Mouse (Mus musculus) small intestine, adult 2 months (tissue): ENCODE data around the gene Wwp2. TPM values are rescaled to one million over a fixed set of nuclear protein-coding genes. Genes with fewer than 3 reads are reported as not detected.
A peak's percentile ranks its signal among the peaks of the same experiment; 100 is the strongest.

Experiments used
- H3K27ac ChIP-seq: fragments of 200-500 bp; 2 replicates; pipeline ENCODE4 v1.5.1; 2012; ENCODE audit warnings: low read depth, low read length, control low read depth, inconsistent platforms; ENCODE audit not compliant: insufficient read depth
- H3K27me3 ChIP-seq: fragments of 200-500 bp; 2 replicates; pipeline ENCODE4 v1.6.1; 2012; ENCODE audit warnings: mild to moderate bottlenecking, moderate library complexity, low read length, inconsistent platforms; ENCODE audit not compliant: control insufficient read depth, insufficient read depth
- H3K36me3 ChIP-seq: fragments of 200-500 bp; 2 replicates; pipeline ENCODE4 v1.6.1; 2012; ENCODE audit warnings: mild to moderate bottlenecking, low read length, control low read depth, inconsistent platforms; ENCODE audit not compliant: control insufficient read depth, insufficient read depth
- H3K4me1 ChIP-seq: fragments of 200-500 bp; 2 replicates; pipeline ENCODE4 v1.6.1; 2012; ENCODE audit warnings: low read length, inconsistent platforms, mixed read lengths; ENCODE audit not compliant: control insufficient read depth, insufficient read depth, insufficient read length
- H3K4me3 ChIP-seq: fragments of 200-500 bp; 2 replicates; pipeline ENCODE4 v1.5.1; 2012; ENCODE audit warnings: low read depth, mild to moderate bottlenecking, control low read depth, inconsistent platforms, low read length, moderate library complexity
- CTCF ChIP-seq: fragments of 200-500 bp; IDR thresholded peaks from 2 replicates; pipeline ENCODE4 v1.5.1; 2012; ENCODE audit warnings: low read depth, mild to moderate bottlenecking, control low read depth, inconsistent platforms, low read length, moderate library complexity, mixed read lengths; ENCODE audit not compliant: insufficient replicate concordance, insufficient read length; ENCODE audit errors: extremely low read depth
- POLR2A ChIP-seq: fragments of 200-500 bp; IDR thresholded peaks from 2 replicates; pipeline ENCODE4 v1.6.1; 2012; ENCODE audit warnings: low read depth, mild to moderate bottlenecking, control low read depth, inconsistent platforms, low read length, moderate library complexity
- WGBS: fragments of 180-500 bp; shearing (Covaris S2); methylation state at CpG from one replicate; pipeline ENCODE4 v1.1.7; 2018; 5-methylcytosine and 5-hydroxymethylcytosine counted together
- polyA plus RNA-seq: library from polyadenylated mRNA; depleted of rRNA; stranded (reverse); fragments of >200 nt; gene quantifications from 2 replicates; pipeline ENCODE4 v1.2.3, GENCODE M21; 2012

Wwp2 gene
- polyA plus RNA-seq, 1 experiment = 56.9 TPM

- peaks cover 59% of the 10 kb centered on the region for H3K36me3 ChIP-seq
- H3K4me3 ChIP-seq = no peak overlapping the region
- no peak for TF ChIP-seq POLR2A
- TF ChIP-seq CTCF = no peak
- H3K27ac ChIP-seq = no peak overlapping the region
- H3K27me3 ChIP-seq = no peaks in the 10 kb centered on the region
- 64% methylated on average over 6 of the region's 6 CpGs for WGBS
- no peaks in the 10 kb centered on the region for H3K4me1 ChIP-seq
These were observed 116.1 kb downstream of the Wwp2 start for GRCm38 (mm10) chr8:107552234-107552633.

DNA sequence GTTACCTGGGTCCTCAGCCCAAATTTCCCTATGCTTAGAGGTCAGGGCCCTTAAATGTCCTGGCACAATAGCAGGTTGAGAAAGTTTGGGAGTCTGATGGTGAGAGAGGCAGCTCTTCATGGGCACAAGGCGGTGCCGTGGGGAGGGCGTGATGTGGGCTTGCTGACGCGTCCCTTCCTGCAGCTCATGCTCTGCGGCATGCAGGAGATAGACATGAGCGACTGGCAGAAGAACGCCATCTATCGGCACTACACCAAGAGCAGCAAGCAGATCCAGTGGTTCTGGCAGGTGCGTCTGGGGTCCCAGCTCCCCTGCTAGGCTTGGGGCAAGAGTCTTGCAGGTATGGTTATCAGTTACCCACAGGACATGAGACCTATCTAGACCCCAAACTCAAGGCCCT, 119.1 kb downstream of the Wwp2 start:
- peaks cover 52% of the 10 kb centered on the region for H3K36me3 ChIP-seq
- TF ChIP-seq POLR2A (no peak), CTCF (no peak)
- H3K4me1 ChIP-seq = no peaks in the 10 kb centered on the region
- no peak overlapping the region for H3K4me3 ChIP-seq
- no peaks in the 10 kb centered on the region for H3K27me3 ChIP-seq
- WGBS = 96% methylated on average over 10 of the region's 10 CpGs
- H3K27ac ChIP-seq = no peak overlapping the region

DNA sequence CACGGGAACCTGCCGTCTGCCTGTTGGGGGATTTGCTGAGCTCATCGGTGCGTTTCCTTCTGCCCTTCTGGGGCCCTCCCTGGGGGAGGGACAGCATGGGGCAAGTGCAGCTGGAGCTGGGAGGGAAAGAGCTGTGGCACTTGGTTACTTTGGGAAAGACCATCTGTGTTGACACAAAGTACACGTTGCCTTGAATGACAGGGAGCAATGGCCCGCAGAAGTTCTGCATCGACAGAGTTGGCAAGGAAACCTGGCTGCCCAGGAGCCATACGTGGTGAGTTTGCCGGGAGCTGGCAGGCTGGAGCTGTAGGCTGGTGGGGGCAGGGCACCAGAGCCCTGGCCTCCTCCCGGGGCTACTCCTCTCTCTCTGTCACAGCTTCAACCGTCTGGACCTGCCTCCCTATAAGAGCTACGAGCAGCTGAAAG, 120.4 kb downstream of the Wwp2 start:
- TF ChIP-seq POLR2A = no peak
- no peak for TF ChIP-seq CTCF
- Histone ChIP-seq H3K4me3 (no peak overlapping the region), H3K27me3 (no peaks in the 10 kb centered on the region), H3K36me3 (peaks cover 46% of the 10 kb centered on the region), H3K27ac (no peak overlapping the region), H3K4me1 (no peaks in the 10 kb centered on the region)
- 52% methylated on average over 12 of the region's 12 CpGs for WGBS

- Histone ChIP-seq H3K4me1 (no peaks in the 10 kb centered on the region), H3K36me3 (peaks cover 23% of the 10 kb centered on the region), H3K27ac (no peak overlapping the region), H3K4me3 (no peak overlapping the region), H3K27me3 (no peaks in the 10 kb centered on the region)
- TF ChIP-seq POLR2A (no peak), CTCF (no peak)
- 58% methylated on average over 16 of the region's 16 CpGs for WGBS
These were observed 124.8 kb downstream of the Wwp2 start for GRCm38 (mm10) chr8:107560820-107561536.

- H3K4me1 ChIP-seq = no peaks in the 10 kb centered on the region
- WGBS = 67% methylated on average over 9 of the region's 9 CpGs
- H3K4me3 ChIP-seq = no peak overlapping the region
- TF ChIP-seq CTCF = no peak
- no peak for TF ChIP-seq POLR2A
- H3K27ac ChIP-seq = no peak overlapping the region
- H3K36me3 ChIP-seq = peaks cover 12% of the 10 kb centered on the region
- H3K27me3 ChIP-seq = no peaks in the 10 kb centered on the region
These were observed 126.0 kb downstream of the Wwp2 start for GRCm38 (mm10) chr8:107562164-107562563.

GRCm38 (mm10) chr8:107571046-107571445, 134.9 kb downstream of the Wwp2 start:
- Histone ChIP-seq H3K36me3 (no peaks in the 10 kb centered on the region), H3K27ac (no peak overlapping the region), H3K4me3 (no peak overlapping the region), H3K4me1 (no peaks in the 10 kb centered on the region), H3K27me3 (no peaks in the 10 kb centered on the region)
- WGBS = 70% methylated on average over 2 of the region's 2 CpGs
- TF ChIP-seq CTCF = no peak
- TF ChIP-seq POLR2A = no peak

- no peaks in the 10 kb centered on the region for H3K27me3 ChIP-seq
- H3K4me3 ChIP-seq = no peak overlapping the region
- no peak overlapping the region for H3K27ac ChIP-seq
- no peaks in the 10 kb centered on the region for H3K36me3 ChIP-seq
- TF ChIP-seq POLR2A = no peak
- TF ChIP-seq CTCF = no peak
- H3K4me1 ChIP-seq = no peaks in the 10 kb centered on the region
- 80% methylated on average over 7 of the region's 7 CpGs for WGBS
These were observed 135.4 kb downstream of the Wwp2 start for GRCm38 (mm10) chr8:107571486-107572135.

DNA sequence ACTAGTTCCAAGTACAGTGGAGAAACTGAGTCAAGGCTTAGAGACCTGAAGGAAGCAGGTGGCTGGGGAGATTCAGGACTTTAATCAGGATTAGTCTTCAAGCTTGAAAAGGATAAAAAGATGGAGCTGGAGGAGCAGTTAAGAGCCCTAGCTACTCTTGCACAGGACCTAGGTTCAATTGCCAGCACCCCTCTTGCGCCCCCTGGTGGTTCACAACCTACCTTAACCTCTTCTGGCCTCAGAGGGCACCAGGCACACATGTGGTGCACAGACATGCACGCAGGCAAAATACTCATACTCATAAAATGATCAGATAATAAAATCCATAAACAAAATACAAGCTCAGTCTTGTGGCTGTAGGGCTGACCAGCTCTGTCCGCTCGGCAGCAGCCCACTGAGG, 136.3 kb downstream of the Wwp2 start:
- no peaks in the 10 kb centered on the region for H3K4me1 ChIP-seq
- no peak for TF ChIP-seq POLR2A
- TF ChIP-seq CTCF = peak; percentile 90; the same call in 1 of the 2 replicates
- no peaks in the 10 kb centered on the region for H3K36me3 ChIP-seq
- WGBS = 56% methylated on average over 4 of the region's 4 CpGs
- no peak overlapping the region for H3K27ac ChIP-seq
- no peaks in the 10 kb centered on the region for H3K27me3 ChIP-seq
- H3K4me3 ChIP-seq = no peak overlapping the region
